Mouse (Mus musculus) bone marrow macrophage, adult 2 months (primary cell): ENCODE results near the gene Il2rb.

Experiments used
- CTCF ChIP-seq: IDR thresholded peaks from 2 replicates; pipeline ENCODE4 v1.5.1; 2012; ENCODE audit warnings: low read depth, mild to moderate bottlenecking, low read length, moderate library complexity
- POLR2A ChIP-seq: IDR thresholded peaks from 2 replicates; pipeline ENCODE4 v1.6.1; 2012; ENCODE audit warnings: mild to moderate bottlenecking, low read depth, low read length, borderline replicate concordance

GRCm38 (mm10) chr15:78544561-78545001 is 49.5 kb upstream of the Il2rb start, which contains the start of gene Sstr3:
- no peak for TF ChIP-seq POLR2A
- TF ChIP-seq CTCF: no peak
